Mouse (Mus musculus): Measurements from ENCODE around the gene Plcb1. TPM values are rescaled to one million over a fixed set of nuclear protein-coding genes. Genes with fewer than 3 reads are reported as not detected.

Gene Plcb1
- polyA plus RNA-seq, 1 experiment from 2014 or later = 72.8 TPM

DNA sequence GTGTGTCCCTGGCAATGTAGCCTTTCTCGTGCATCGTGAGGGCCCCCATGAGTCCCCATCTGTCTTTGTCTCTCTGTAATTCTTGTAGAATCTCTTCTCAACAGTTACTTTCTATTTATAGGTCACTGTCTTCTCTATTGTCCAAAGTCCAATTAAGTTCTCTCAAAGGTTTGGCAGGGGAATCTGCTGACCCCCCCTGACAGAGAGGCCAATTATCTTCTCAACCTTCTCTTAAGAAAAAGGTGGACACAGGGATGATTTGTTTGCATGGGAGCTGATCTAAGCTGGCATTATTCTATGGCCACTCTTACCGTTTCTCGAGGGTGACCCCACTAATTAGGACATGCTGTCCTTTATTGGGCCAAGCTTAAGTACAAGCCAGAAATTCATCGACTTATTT is 633.4 kb downstream of the Plcb1 start:
- Histone ChIP-seq H3K9me3 (ENCODE audit: control insufficient read depth, low read length) (no peaks in the 10 kb centered on the region), H3K4me2 (replicated peaks) (no peak overlapping the region), H3K27me3 (ENCODE audit: control insufficient read depth, insufficient read depth, low read length) (no peaks in the 10 kb centered on the region), H3K27ac (no peak overlapping the region), H3K9ac (no peak overlapping the region), H3K36me3 (replicated peaks; ENCODE audit: control insufficient read depth, insufficient read depth) (no peaks in the 10 kb centered on the region), H3K4me3 (replicated peaks; ENCODE audit: low read length) (no peak overlapping the region), H3K4me1 (replicated peaks; ENCODE audit: control insufficient read depth, insufficient read depth, low read length) (no peaks in the 10 kb centered on the region)
- ATAC-seq (ENCODE audit: low FRiP score) = no peak
- DNase-seq (ENCODE audit: low spot score) = no peak
- 42% methylated on average over 5 of the region's 5 CpGs for WGBS

DNA sequence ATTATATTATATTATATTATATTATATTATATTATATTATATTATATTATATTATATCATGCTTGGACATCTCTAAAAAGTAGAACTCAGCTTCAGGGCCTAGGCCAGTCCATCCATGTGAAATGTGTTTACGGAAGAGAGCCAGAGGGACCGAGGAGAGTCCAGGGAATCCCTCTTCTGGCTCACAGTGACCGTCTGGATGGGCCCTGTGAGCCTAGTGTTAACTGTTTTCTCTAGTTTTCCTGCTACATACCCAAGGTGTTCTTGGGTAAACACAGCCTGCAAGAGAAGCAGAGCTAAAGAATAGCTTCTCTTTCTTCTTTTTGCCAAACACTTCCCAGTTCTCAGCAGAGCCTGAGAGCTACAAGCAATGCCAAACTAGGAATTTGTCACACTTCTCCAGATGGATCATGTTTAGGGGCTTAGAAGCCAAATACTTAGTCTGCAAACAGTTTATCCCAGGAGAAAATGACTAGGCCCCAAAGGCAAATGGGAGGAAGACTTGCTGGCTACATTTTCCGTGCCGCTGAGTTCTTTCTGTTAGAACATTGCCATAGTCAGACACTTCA is 649.2 kb downstream of the Plcb1 start:
- Histone ChIP-seq H3K27ac (no peak overlapping the region), H3K4me2 (replicated peaks) (no peak overlapping the region), H3K4me3 (replicated peaks; ENCODE audit: low read length) (no peak overlapping the region), H3K9me3 (ENCODE audit: control insufficient read depth, low read length) (no peaks in the 10 kb centered on the region), H3K27me3 (ENCODE audit: control insufficient read depth, insufficient read depth, low read length) (no peaks in the 10 kb centered on the region), H3K4me1 (replicated peaks; ENCODE audit: control insufficient read depth, insufficient read depth, low read length) (no peaks in the 10 kb centered on the region), H3K36me3 (replicated peaks; ENCODE audit: control insufficient read depth, insufficient read depth) (no peaks in the 10 kb centered on the region), H3K9ac (no peak overlapping the region)
- ATAC-seq (ENCODE audit: low FRiP score) (no peak), DNase-seq (ENCODE audit: low spot score) (no peak)
- 94% methylated on average over 5 of the region's 5 CpGs for WGBS

DNA sequence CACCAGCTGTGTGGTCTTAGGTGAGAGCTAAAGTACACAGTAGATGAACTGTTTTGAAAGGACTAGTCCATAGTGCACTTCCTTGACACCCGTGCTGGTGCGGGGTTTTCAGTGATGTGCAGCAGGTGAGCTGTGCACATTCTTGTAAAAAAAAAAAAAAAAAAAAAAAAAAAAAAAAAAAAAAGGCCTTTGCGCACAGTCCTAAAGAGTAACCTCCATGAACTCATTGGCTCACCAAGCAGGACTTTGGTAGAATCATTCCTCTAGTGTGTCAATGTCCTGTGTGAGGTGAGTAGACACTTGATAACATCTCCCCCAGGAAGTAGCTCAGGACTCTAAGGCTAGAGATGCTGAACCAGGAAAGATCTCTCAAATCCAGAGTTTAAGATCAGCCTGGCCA is 653.2 kb downstream of the Plcb1 start:
- no peak overlapping the region for H3K9ac ChIP-seq
- no peak overlapping the region for H3K4me2 ChIP-seq (replicated peaks)
- H3K9me3 ChIP-seq (ENCODE audit: control insufficient read depth, low read length) = no peaks in the 10 kb centered on the region
- ATAC-seq (ENCODE audit: low FRiP score) (no peak), DNase-seq (ENCODE audit: low spot score) (no peak)
- no peaks in the 10 kb centered on the region for H3K36me3 ChIP-seq (replicated peaks; ENCODE audit: control insufficient read depth, insufficient read depth)
- H3K27ac ChIP-seq = no peak overlapping the region
- H3K4me3 ChIP-seq (replicated peaks; ENCODE audit: low read length) = no peak overlapping the region
- H3K27me3 ChIP-seq (ENCODE audit: control insufficient read depth, insufficient read depth, low read length) = no peaks in the 10 kb centered on the region
- 89% methylated on average over 3 of the region's 3 CpGs for WGBS
- H3K4me1 ChIP-seq (replicated peaks; ENCODE audit: control insufficient read depth, insufficient read depth, low read length) = no peaks in the 10 kb centered on the region

DNA sequence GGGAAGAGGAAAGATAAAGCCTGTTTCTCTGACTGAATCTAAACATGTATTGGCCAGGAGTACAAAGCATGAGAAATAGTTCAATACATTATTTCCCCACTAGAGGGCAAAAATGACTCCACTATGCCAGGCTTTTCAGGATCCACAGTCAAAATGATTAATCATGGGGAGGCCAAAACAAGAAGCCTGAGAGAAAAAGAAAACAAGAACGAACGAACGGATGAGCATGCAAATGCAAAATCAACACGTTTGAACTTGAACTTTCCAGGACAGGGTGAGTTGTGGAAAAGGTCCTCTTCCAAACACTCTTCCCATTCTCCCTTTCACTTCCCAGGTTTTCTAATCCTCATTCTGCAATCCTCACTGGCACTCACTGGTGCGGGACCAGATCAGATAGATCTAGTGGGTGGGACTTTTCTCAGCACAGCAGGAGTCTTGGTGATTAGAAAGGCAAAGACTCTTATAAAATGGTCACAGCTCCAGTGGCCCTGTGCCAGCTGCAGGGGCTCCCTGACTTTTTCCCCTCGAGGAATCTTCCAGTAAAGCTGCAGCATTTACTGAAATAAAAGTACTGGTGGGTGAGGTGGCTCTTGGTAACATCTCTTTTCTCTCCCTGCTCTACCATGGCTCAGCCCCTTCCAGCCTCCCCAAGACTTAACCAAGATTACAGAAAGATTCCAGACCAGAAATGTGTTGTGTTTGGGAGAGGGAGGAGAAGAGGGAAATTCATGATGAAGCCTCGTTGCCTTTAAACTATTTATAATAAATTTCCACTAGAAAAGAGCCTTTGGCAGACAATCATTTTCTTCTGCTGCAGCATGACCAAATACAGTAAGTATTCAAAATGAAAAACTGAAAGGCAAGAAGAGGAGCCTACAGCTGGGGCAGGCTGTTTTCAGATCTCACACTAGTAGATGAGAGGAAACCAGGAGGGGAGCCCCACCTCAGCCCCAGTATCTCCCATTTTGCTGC is 654.0 kb downstream of the Plcb1 start:
- peak; percentile 88 for DNase-seq (ENCODE audit: low spot score)
- H3K36me3 ChIP-seq (replicated peaks; ENCODE audit: control insufficient read depth, insufficient read depth) = no peaks in the 10 kb centered on the region
- ATAC-seq (ENCODE audit: low FRiP score) = peak; percentile 83; the same call in 1 of the 2 replicates
- no peak overlapping the region for H3K9ac ChIP-seq
- H3K27me3 ChIP-seq (ENCODE audit: control insufficient read depth, insufficient read depth, low read length) = no peaks in the 10 kb centered on the region
- no peaks in the 10 kb centered on the region for H3K9me3 ChIP-seq (ENCODE audit: control insufficient read depth, low read length)
- H3K4me3 ChIP-seq (replicated peaks; ENCODE audit: low read length) = no peak overlapping the region
- H3K4me2 ChIP-seq (replicated peaks) = peak overlapping the region; percentile 26
- H3K27ac ChIP-seq = no peak overlapping the region
- 8% methylated on average over 7 of the region's 7 CpGs for WGBS
- no peaks in the 10 kb centered on the region for H3K4me1 ChIP-seq (replicated peaks; ENCODE audit: control insufficient read depth, insufficient read depth, low read length)

DNA sequence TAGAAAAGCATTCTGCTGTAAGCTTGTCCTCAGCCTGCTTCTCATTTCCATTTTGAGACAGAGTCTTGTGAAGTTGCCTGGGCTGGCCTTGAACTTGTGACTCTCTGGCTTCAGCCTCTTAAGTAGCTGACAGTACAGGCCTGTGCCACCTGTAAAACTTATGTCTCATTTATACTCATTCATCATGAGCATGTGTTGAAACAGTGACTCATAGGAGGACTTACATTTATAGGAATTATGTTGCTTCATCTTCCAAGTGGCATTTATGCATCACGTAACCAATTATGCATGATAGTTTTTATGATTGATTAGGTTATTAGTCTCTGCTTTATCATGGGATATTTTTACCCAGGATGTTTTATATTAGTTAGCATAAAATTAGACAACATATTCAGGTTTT is 667.7 kb downstream of the Plcb1 start:
- no peaks in the 10 kb centered on the region for H3K4me1 ChIP-seq (replicated peaks; ENCODE audit: control insufficient read depth, insufficient read depth, low read length)
- H3K9ac ChIP-seq = no peak overlapping the region
- H3K4me2 ChIP-seq (replicated peaks) = no peak overlapping the region
- 98% methylated on average over 1 of the region's 1 CpGs for WGBS
- H3K9me3 ChIP-seq (ENCODE audit: control insufficient read depth, low read length) = no peaks in the 10 kb centered on the region
- no peak overlapping the region for H3K4me3 ChIP-seq (replicated peaks; ENCODE audit: low read length)
- no peaks in the 10 kb centered on the region for H3K36me3 ChIP-seq (replicated peaks; ENCODE audit: control insufficient read depth, insufficient read depth)
- no peaks in the 10 kb centered on the region for H3K27me3 ChIP-seq (ENCODE audit: control insufficient read depth, insufficient read depth, low read length)
- no peak for DNase-seq (ENCODE audit: low spot score)
- no peak for ATAC-seq (ENCODE audit: low FRiP score)
- no peak overlapping the region for H3K27ac ChIP-seq

DNA sequence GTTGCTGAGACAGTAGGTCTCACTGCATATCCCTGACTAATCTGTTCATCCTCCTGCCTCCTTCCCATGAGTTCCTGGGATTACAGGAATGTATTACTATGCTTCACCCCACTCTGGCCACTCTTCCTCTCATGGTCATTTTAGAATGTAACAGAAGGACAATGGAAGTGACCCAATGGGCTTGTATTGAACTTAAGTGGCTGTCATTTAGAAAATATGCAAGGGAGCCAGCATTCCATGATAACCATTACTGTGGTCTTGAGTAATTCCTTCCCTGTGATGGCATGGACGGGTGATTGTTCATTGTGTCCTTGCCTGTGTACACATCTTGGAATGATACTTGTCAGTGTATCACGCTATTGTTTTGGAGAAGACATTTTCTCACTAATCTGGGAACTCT is 668.1 kb downstream of the Plcb1 start:
- ATAC-seq (ENCODE audit: low FRiP score) (no peak), DNase-seq (ENCODE audit: low spot score) (no peak)
- Histone ChIP-seq H3K27me3 (ENCODE audit: control insufficient read depth, insufficient read depth, low read length) (no peaks in the 10 kb centered on the region), H3K36me3 (replicated peaks; ENCODE audit: control insufficient read depth, insufficient read depth) (no peaks in the 10 kb centered on the region), H3K4me3 (replicated peaks; ENCODE audit: low read length) (no peak overlapping the region), H3K27ac (no peak overlapping the region), H3K9ac (no peak overlapping the region), H3K4me2 (replicated peaks) (no peak overlapping the region), H3K9me3 (ENCODE audit: control insufficient read depth, low read length) (no peaks in the 10 kb centered on the region), H3K4me1 (replicated peaks; ENCODE audit: control insufficient read depth, insufficient read depth, low read length) (no peaks in the 10 kb centered on the region)
- WGBS = 85% methylated on average over 2 of the region's 2 CpGs

DNA sequence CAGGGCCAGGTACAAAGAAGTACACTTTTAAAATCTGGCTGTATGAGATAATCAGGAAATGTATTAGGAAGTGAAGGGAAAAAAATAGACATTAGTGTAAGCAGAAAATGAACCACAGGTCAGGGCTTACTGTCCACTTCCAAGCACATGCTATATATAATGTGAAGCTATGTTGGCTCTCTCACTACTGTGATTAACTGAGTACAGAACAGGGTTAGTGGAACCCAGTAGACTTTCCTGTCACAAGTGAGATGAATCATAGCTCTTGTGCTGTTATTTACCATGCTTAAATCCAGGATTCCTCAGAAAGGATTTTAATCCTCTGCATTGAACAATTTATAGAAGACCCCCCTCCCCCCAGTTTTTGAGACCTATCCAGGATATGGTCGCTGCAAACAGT is 668.6 kb downstream of the Plcb1 start:
- ATAC-seq (ENCODE audit: low FRiP score) (no peak), DNase-seq (ENCODE audit: low spot score) (no peak)
- Histone ChIP-seq H3K27me3 (ENCODE audit: control insufficient read depth, insufficient read depth, low read length) (no peaks in the 10 kb centered on the region), H3K4me2 (replicated peaks) (no peak overlapping the region), H3K4me1 (replicated peaks; ENCODE audit: control insufficient read depth, insufficient read depth, low read length) (no peaks in the 10 kb centered on the region), H3K4me3 (replicated peaks; ENCODE audit: low read length) (no peak overlapping the region), H3K27ac (no peak overlapping the region), H3K9ac (no peak overlapping the region), H3K9me3 (ENCODE audit: control insufficient read depth, low read length) (no peaks in the 10 kb centered on the region), H3K36me3 (replicated peaks; ENCODE audit: control insufficient read depth, insufficient read depth) (no peaks in the 10 kb centered on the region)
- 56% methylated on average over 1 of the region's 1 CpGs for WGBS

DNA sequence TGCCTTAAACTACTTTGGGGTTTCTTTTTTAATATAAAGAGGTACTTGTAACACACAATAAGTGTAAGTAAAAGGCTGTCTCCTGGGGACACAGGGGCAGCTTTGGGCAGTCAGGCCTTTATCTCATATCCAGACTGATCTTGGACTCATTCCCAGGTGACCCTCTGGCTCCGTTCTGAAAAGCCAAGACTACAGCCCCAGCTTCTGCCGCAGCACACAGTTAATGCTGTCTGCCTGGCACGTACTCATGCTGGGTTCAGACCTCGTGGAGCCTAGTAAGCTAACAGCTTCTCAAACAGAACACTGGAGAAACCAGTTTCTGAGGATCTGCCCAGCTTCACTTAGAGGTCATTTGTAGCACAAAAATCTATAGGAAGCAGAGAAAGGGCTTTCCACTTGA is 682.0 kb downstream of the Plcb1 start:
- no peaks in the 10 kb centered on the region for H3K36me3 ChIP-seq (replicated peaks; ENCODE audit: control insufficient read depth, insufficient read depth)
- no peaks in the 10 kb centered on the region for H3K9me3 ChIP-seq (ENCODE audit: control insufficient read depth, low read length)
- H3K27me3 ChIP-seq (ENCODE audit: control insufficient read depth, insufficient read depth, low read length) = no peaks in the 10 kb centered on the region
- no peak overlapping the region for H3K4me3 ChIP-seq (replicated peaks; ENCODE audit: low read length)
- H3K4me1 ChIP-seq (replicated peaks; ENCODE audit: control insufficient read depth, insufficient read depth, low read length) = no peaks in the 10 kb centered on the region
- H3K4me2 ChIP-seq (replicated peaks) = no peak overlapping the region
- H3K9ac ChIP-seq = no peak overlapping the region
- 56% methylated on average over 4 of the region's 4 CpGs for WGBS
- no peak for ATAC-seq (ENCODE audit: low FRiP score)
- DNase-seq (ENCODE audit: low spot score) = no peak
- no peak overlapping the region for H3K27ac ChIP-seq

DNA sequence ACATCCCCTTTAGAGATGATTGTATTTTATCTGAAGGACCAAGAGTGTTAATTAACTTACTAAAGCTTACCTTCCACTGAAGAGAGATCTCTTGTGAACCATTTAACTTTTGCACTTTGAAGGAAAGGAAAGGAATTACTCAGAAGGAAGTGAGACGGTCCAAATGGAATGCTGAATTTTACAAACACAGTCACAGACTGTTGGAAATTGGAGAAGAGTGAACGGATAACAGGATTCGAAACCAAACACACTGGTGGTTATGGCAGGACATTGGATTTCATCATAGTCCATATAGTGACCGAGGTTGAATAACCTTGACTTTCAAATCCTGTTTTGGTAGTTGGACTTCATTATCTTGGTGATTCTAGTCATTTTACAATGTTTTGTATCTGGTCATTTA is 688.2 kb downstream of the Plcb1 start:
- ATAC-seq (ENCODE audit: low FRiP score) (no peak), DNase-seq (ENCODE audit: low spot score) (no peak)
- Histone ChIP-seq H3K27ac (no peak overlapping the region), H3K4me1 (replicated peaks; ENCODE audit: control insufficient read depth, insufficient read depth, low read length) (no peaks in the 10 kb centered on the region), H3K36me3 (replicated peaks; ENCODE audit: control insufficient read depth, insufficient read depth) (no peaks in the 10 kb centered on the region), H3K9ac (no peak overlapping the region), H3K9me3 (ENCODE audit: control insufficient read depth, low read length) (no peaks in the 10 kb centered on the region), H3K4me3 (replicated peaks; ENCODE audit: low read length) (no peak overlapping the region), H3K27me3 (ENCODE audit: control insufficient read depth, insufficient read depth, low read length) (no peaks in the 10 kb centered on the region), H3K4me2 (replicated peaks) (no peak overlapping the region)
- 88% methylated on average over 4 of the region's 4 CpGs for WGBS
